Comparison of ENCODE assay signal across 20 mouse cellular contexts in genomic region chr10:66348398-66348797, GRCm38 (mm10).
DNase-seq lines count a peak whose midpoint lies in the region; ATAC-seq and TF ChIP-seq lines count a peak whose summit lies in the region.
"Had no signal": no experiment of that assay in that cellular context is flagged by ENCODE, and none has a peak within 500 bp of the region (broad histone marks: within the 10 kb centered on the region; RNA-seq: fewer than 3 reads in every experiment).

No protein-coding gene starts in this region.

- POLR2A ChIA-PET in Patski (lab: Charles Lee): no interaction called here

- H3K4me1 ChIP-seq in stomach, postnatal 0 days (replicated peaks; ENCODE audit: control insufficient read depth, insufficient read depth): no peaks in the 10 kb centered on the region
- H3K4me1 ChIP-seq: embryonic facial prominence, embryonic 12.5 days; forebrain, embryonic 12.5 days; heart, embryonic 13.5 days had no signal

- no peak for TF ChIP-seq EP300 in stomach, postnatal 0 days (optimal IDR thresholded peaks at IDR 0.05)

- no peaks in the 10 kb centered on the region for H3K27me3 ChIP-seq in Patski
- no peaks in the 10 kb centered on the region for H3K27me3 ChIP-seq in stomach, postnatal 0 days (ENCODE audit: control insufficient read depth, insufficient read depth, low read length)
- H3K27me3 ChIP-seq: embryonic facial prominence, embryonic 12.5 days; forebrain, embryonic 12.5 days; heart, embryonic 13.5 days had no signal

- H3K27ac ChIP-seq in stomach, postnatal 0 days (replicated peaks): no peak overlapping the region
- H3K27ac ChIP-seq: embryonic facial prominence, embryonic 12.5 days; forebrain, embryonic 12.5 days; heart, embryonic 13.5 days had no signal

- H3K4me2 ChIP-seq in stomach, postnatal 0 days (replicated peaks; ENCODE audit: low read depth): no peak overlapping the region
- H3K4me2 ChIP-seq: embryonic facial prominence, embryonic 12.5 days; forebrain, embryonic 12.5 days; heart, embryonic 13.5 days had no signal

- no peaks in the 10 kb centered on the region for H3K36me3 ChIP-seq in stomach, postnatal 0 days (ENCODE audit: control insufficient read depth, insufficient read depth, low read length)
- H3K36me3 ChIP-seq: embryonic facial prominence, embryonic 12.5 days; forebrain, embryonic 12.5 days; heart, embryonic 13.5 days had no signal

- no peaks in the 10 kb centered on the region for H3K9me3 ChIP-seq in stomach, postnatal 0 days (ENCODE audit: control insufficient read depth, low read length)
- H3K9me3 ChIP-seq: embryonic facial prominence, embryonic 12.5 days; forebrain, embryonic 12.5 days; heart, embryonic 13.5 days had no signal

- DNase-seq in kidney, adult 9 months: peak; percentile 9
- DNase-seq in kidney, postnatal 10 days: no peak
- DNase-seq in testis, postnatal 14 days (ENCODE audit: low spot score): peak; percentile 5
- DNase-seq in testis, postnatal 10 days (ENCODE audit: low spot score): no peak
- no peak for DNase-seq in Patski (ENCODE audit: low read depth, low spot score)
- no peak for DNase-seq in stomach, postnatal 0 days (ENCODE audit: low spot score)
- DNase-seq: adrenal gland, postnatal 14 days; cerebellum, adult 11-12 months; cerebellum, adult 9-10 months; gastrocnemius, postnatal 25 days; heart, adult 11 months; heart, postnatal 36 days had no signal

- TF ChIP-seq CTCF in Patski (IDR thresholded peaks at IDR 0.05): peak; percentile 50
- TF ChIP-seq CTCF in stomach, postnatal 0 days (IDR thresholded peaks at IDR 0.05; ENCODE audit: low read depth): peak; percentile 16; the same call in 1 of the 2 replicates

- WGBS in stomach, postnatal 0 days: 59% methylated on average over 3 of the region's 3 CpGs

- H3K4me3 ChIP-seq in stomach, postnatal 0 days (ENCODE audit: low read depth, low read length): no peak overlapping the region
- H3K4me3 ChIP-seq: embryonic facial prominence, embryonic 12.5 days; forebrain, embryonic 12.5 days; heart, embryonic 13.5 days had no signal

- ATAC-seq in Patski: no peak
- no peak for ATAC-seq in stomach, postnatal 0 days (ENCODE audit: low FRiP score, low TSS enrichment)
- ATAC-seq in granulocyte monocyte progenitor cell, adult 5-6 weeks (replicated peaks; ENCODE audit: poor library complexity, severe bottlenecking): no peak
- ATAC-seq in megakaryocyte, adult 5-6 weeks (ENCODE audit: poor library complexity, severe bottlenecking): no peak
- ATAC-seq: activated CD4-positive, CD25-positive, alpha-beta regulatory T cell, adult 4 months; forebrain, embryonic 16.5 days; hindbrain, embryonic 16.5 days had no signal

- in situ Hi-C loops in Patski (cut with MboI; ENCODE audit: low pct_unique_long_range_greater_than_20kb): no loop called here

- CTCF ChIA-PET in Patski (lab: Charles Lee): no interaction called here

- H3K9ac ChIP-seq in stomach, postnatal 0 days (ENCODE audit: low read length): no peak overlapping the region
- H3K9ac ChIP-seq: embryonic facial prominence, embryonic 12.5 days; forebrain, embryonic 12.5 days; heart, embryonic 13.5 days had no signal

Comparison
In these comparisons a context has a peak if more than half of its experiments do, and no peak if none do; other contexts are left out.
1. DNase-seq: peak in kidney, adult 9 months (single experiment) and testis, postnatal 14 days (single experiment); none in kidney, postnatal 10 days (single experiment), testis, postnatal 10 days (single experiment), Patski (single experiment) and stomach, postnatal 0 days (single experiment).